Mouse (Mus musculus) neural tube, embryonic 14.5 days (tissue): Measurements from ENCODE around the gene Dync1i2. TPM values are rescaled to one million over a fixed set of nuclear protein-coding genes. Genes with fewer than 3 reads are reported as not detected.

Experiments used
- ATAC-seq: fragments of 200-750 bp; cut with Nextera tagmentation; 2 replicates; pipeline ENCODE4 v1.8.0; 2017; ENCODE audit warnings: low read depth, mild to moderate bottlenecking, moderate TSS enrichment, moderate library complexity
- H3K27ac ChIP-seq: fragments of 300-500 bp; sonication (generic); 2 replicates; pipeline ENCODE4 v1.5.1; 2014; ENCODE audit warnings: low read depth, mild to moderate bottlenecking, control low read depth, low read length, moderate library complexity, mixed read lengths
- H3K27me3 ChIP-seq: fragments of 300-500 bp; sonication (generic); 2 replicates; pipeline ENCODE4 v1.6.1; 2014; ENCODE audit warnings: low read length; ENCODE audit not compliant: control insufficient read depth, insufficient read depth
- H3K36me3 ChIP-seq: fragments of 300-500 bp; sonication (generic); 2 replicates; pipeline ENCODE4 v1.6.1; 2014; ENCODE audit warnings: low read length, mixed read lengths; ENCODE audit not compliant: control insufficient read depth, insufficient read depth
- H3K4me1 ChIP-seq: fragments of 300-500 bp; sonication (generic); 2 replicates; pipeline ENCODE4 v1.6.1; 2014; ENCODE audit warnings: low read length; ENCODE audit not compliant: control insufficient read depth, insufficient read depth
- H3K4me2 ChIP-seq: fragments of 300-500 bp; sonication (generic); 2 replicates; pipeline ENCODE4 v1.6.1; 2014; ENCODE audit warnings: mild to moderate bottlenecking, low read depth, low read length, control low read depth
- H3K4me3 ChIP-seq: fragments of 300-500 bp; sonication (generic); 2 replicates; pipeline ENCODE4 v1.5.1; 2014; ENCODE audit warnings: low read depth, low read length, control low read depth, mixed read lengths
- H3K9ac ChIP-seq: fragments of 300-500 bp; sonication (generic); replicated peaks from 2 replicates; pipeline ENCODE4 v1.6.1; 2014; ENCODE audit warnings: low read depth, mild to moderate bottlenecking, control low read depth, low read length, mixed read lengths
- H3K9me3 ChIP-seq: fragments of 300-500 bp; sonication (generic); 2 replicates; pipeline ENCODE4 v1.6.1; 2016; ENCODE audit warnings: low read length; ENCODE audit not compliant: control insufficient read depth
- WGBS: fragments of 180-500 bp; shearing (Covaris S2); extraction: QIAGEN DNeasy Blood & Tissue Kit; methylation state at CpG from one replicate; pipeline ENCODE4 v1.1.7; 2014; 5-methylcytosine and 5-hydroxymethylcytosine counted together
- polyA plus RNA-seq: library from polyadenylated mRNA; unstranded; fragments of >200 nt; fragmentation: Nextera tagmentation; extraction: Ambion mirVana; gene quantifications from 2 replicates; pipeline ENCODE4 v1.2.1, GENCODE M21; 2014

Gene Dync1i2
- polyA plus RNA-seq, 1 experiment from 2014 or later, result 229 TPM

GRCm38 (mm10) chr2:71294489-71294888 lies 83.0 kb downstream of the Dync1i2 start:
- H3K4me3 ChIP-seq, result no peak overlapping the region
- no peak overlapping the region for H3K9ac ChIP-seq
- H3K27ac ChIP-seq, result no peak overlapping the region
- H3K4me1 ChIP-seq, result no peaks in the 10 kb centered on the region
- no peaks in the 10 kb centered on the region for H3K36me3 ChIP-seq
- no peak overlapping the region for H3K4me2 ChIP-seq
- 51% methylated on average over 7 of the region's 7 CpGs for WGBS
- H3K9me3 ChIP-seq, result no peaks in the 10 kb centered on the region
- no peak for ATAC-seq
- no peaks in the 10 kb centered on the region for H3K27me3 ChIP-seq

GRCm38 (mm10) chr2:71295844-71296243 lies 84.3 kb downstream of the Dync1i2 start:
- ATAC-seq, result no peak
- H3K9me3 ChIP-seq, result no peaks in the 10 kb centered on the region
- H3K4me2 ChIP-seq, result no peak overlapping the region
- no peaks in the 10 kb centered on the region for H3K4me1 ChIP-seq
- no peak overlapping the region for H3K4me3 ChIP-seq
- H3K27me3 ChIP-seq, result no peaks in the 10 kb centered on the region
- no peaks in the 10 kb centered on the region for H3K36me3 ChIP-seq
- H3K27ac ChIP-seq, result no peak overlapping the region
- H3K9ac ChIP-seq, result no peak overlapping the region
- 88% methylated on average over 12 of the region's 12 CpGs for WGBS

- no peaks in the 10 kb centered on the region for H3K36me3 ChIP-seq
- no peak for ATAC-seq
- WGBS, result 86% methylated on average over 1 of the region's 1 CpGs
- H3K27me3 ChIP-seq, result no peaks in the 10 kb centered on the region
- no peaks in the 10 kb centered on the region for H3K4me1 ChIP-seq
- H3K9ac ChIP-seq, result no peak overlapping the region
- H3K4me3 ChIP-seq, result no peak overlapping the region
- H3K4me2 ChIP-seq, result no peak overlapping the region
- H3K27ac ChIP-seq, result no peak overlapping the region
- H3K9me3 ChIP-seq, result no peaks in the 10 kb centered on the region
Measured at GRCm38 (mm10) chr2:71297501-71297900, 86.0 kb downstream of the Dync1i2 start.

GRCm38 (mm10) chr2:71298729-71299128 lies 87.2 kb downstream of the Dync1i2 start:
- H3K9me3 ChIP-seq, result no peaks in the 10 kb centered on the region
- H3K27ac ChIP-seq, result no peak overlapping the region
- 94% methylated on average over 1 of the region's 1 CpGs for WGBS
- no peaks in the 10 kb centered on the region for H3K36me3 ChIP-seq
- ATAC-seq, result no peak
- H3K4me1 ChIP-seq, result no peaks in the 10 kb centered on the region
- no peak overlapping the region for H3K4me2 ChIP-seq
- H3K27me3 ChIP-seq, result no peaks in the 10 kb centered on the region
- no peak overlapping the region for H3K4me3 ChIP-seq
- no peak overlapping the region for H3K9ac ChIP-seq

GRCm38 (mm10) chr2:71302156-71302663 lies 90.7 kb downstream of the Dync1i2 start:
- H3K4me2 ChIP-seq, result no peak overlapping the region
- no peak overlapping the region for H3K4me3 ChIP-seq
- ATAC-seq, result no peak
- H3K4me1 ChIP-seq, result no peaks in the 10 kb centered on the region
- no peak overlapping the region for H3K9ac ChIP-seq
- no peaks in the 10 kb centered on the region for H3K36me3 ChIP-seq
- no peaks in the 10 kb centered on the region for H3K9me3 ChIP-seq
- no peak overlapping the region for H3K27ac ChIP-seq
- 67% methylated on average over 3 of the region's 3 CpGs for WGBS
- no peaks in the 10 kb centered on the region for H3K27me3 ChIP-seq

- no peak overlapping the region for H3K4me3 ChIP-seq
- H3K4me2 ChIP-seq, result no peak overlapping the region
- no peaks in the 10 kb centered on the region for H3K36me3 ChIP-seq
- no peaks in the 10 kb centered on the region for H3K27me3 ChIP-seq
- no peak for ATAC-seq
- no peaks in the 10 kb centered on the region for H3K9me3 ChIP-seq
- no peaks in the 10 kb centered on the region for H3K4me1 ChIP-seq
- no peak overlapping the region for H3K27ac ChIP-seq
- no peak overlapping the region for H3K9ac ChIP-seq
Measured at GRCm38 (mm10) chr2:71303221-71303620, 91.7 kb downstream of the Dync1i2 start.

GRCm38 (mm10) chr2:71304821-71305220 lies 93.3 kb downstream of the Dync1i2 start:
- ATAC-seq, result no peak
- Histone ChIP-seq H3K9me3 (no peaks in the 10 kb centered on the region), H3K27me3 (no peaks in the 10 kb centered on the region), H3K4me2 (no peak overlapping the region), H3K36me3 (no peaks in the 10 kb centered on the region), H3K9ac (no peak overlapping the region), H3K27ac (no peak overlapping the region), H3K4me3 (no peak overlapping the region), H3K4me1 (no peaks in the 10 kb centered on the region)
- WGBS, result 58% methylated on average over 3 of the region's 3 CpGs

- Histone ChIP-seq H3K4me1 (no peaks in the 10 kb centered on the region), H3K36me3 (peaks cover 7% of the 10 kb centered on the region; the same call in 1 of the 2 replicates), H3K9me3 (no peaks in the 10 kb centered on the region), H3K4me3 (no peak overlapping the region), H3K27ac (no peak overlapping the region), H3K9ac (no peak overlapping the region), H3K27me3 (no peaks in the 10 kb centered on the region), H3K4me2 (no peak overlapping the region)
- ATAC-seq, result no peak
Measured at GRCm38 (mm10) chr2:71306357-71306756, 94.9 kb downstream of the Dync1i2 start.

- Histone ChIP-seq H3K9ac (no peak overlapping the region), H3K4me1 (no peaks in the 10 kb centered on the region), H3K4me3 (no peak overlapping the region), H3K27me3 (no peaks in the 10 kb centered on the region), H3K27ac (no peak overlapping the region), H3K9me3 (no peaks in the 10 kb centered on the region), H3K4me2 (no peak overlapping the region), H3K36me3 (peaks cover 25% of the 10 kb centered on the region; the same call in 1 of the 2 replicates)
- WGBS, result 45% methylated on average over 2 of the region's 2 CpGs
- no peak for ATAC-seq
Measured at GRCm38 (mm10) chr2:71309726-71310125, 98.2 kb downstream of the Dync1i2 start.
